Comparison of ENCODE assay signal across 8 mouse cellular contexts in the genomic region with DNA sequence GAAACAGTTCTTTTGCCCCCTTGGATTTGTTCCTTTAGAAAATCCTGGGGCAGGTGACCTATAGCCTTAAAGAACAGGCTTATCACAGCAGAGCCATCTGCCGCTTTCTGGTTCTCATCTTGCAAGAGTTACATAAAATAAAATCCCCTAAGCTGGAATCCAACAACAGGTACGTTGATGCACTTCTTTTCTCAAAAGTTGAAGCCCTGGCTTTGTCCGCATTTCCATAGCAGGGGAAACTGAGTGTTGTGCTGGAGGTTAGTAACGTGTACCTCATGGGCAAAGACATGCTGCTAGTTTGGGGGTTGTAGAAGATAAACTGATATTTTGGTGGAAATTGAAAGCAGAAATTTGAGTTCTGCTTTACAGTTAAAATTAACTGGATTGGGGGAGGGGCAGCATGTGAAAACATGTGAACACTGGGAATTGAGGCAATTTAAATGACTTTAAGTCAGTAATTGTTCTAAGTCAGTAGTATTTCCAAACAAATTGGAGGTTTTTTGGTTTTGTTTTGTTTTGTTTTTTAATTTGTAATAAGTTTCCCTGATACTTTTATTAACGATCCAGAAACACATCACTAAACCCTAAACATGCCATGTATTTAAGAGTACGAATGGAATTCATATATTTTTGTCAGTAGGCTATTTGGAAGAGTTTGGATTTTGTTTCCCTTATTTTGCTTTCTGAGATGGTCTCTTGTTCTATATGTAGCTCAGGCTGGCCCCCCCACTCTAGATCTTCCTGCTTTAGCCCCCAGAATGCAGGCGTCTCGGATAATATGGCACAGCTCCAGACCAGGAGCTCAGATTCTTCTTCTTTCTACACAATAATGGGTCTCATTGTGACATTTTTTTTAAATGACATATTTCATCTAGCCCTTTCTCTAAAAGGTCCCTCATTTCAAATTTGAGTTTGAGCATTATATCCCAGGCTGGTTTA. TPM values are rescaled to one million over a fixed set of nuclear protein-coding genes. Genes with fewer than 3 reads are reported as not detected.
DNase-seq lines count a peak whose midpoint lies in the region; ATAC-seq and TF ChIP-seq lines count a peak whose summit lies in the region.

No protein-coding gene starts in this region.

- H3K4me1 ChIP-seq in kidney, postnatal 0 days (replicated peaks; ENCODE audit: insufficient read depth, low read length) = peaks cover 13% of the 10 kb centered on the region
- peaks cover 46% of the 10 kb centered on the region for H3K4me1 ChIP-seq in forebrain, embryonic 12.5 days
- peaks cover 14% of the 10 kb centered on the region for H3K4me1 ChIP-seq in liver, embryonic 16.5 days (ENCODE audit: control insufficient read depth, low read depth, low read length)

- no peaks in the 10 kb centered on the region for H3K27me3 ChIP-seq in kidney, postnatal 0 days (ENCODE audit: insufficient read depth, low read length)
- H3K27me3 ChIP-seq in forebrain, embryonic 12.5 days = no peaks in the 10 kb centered on the region
- no peaks in the 10 kb centered on the region for H3K27me3 ChIP-seq in liver, embryonic 16.5 days (ENCODE audit: control insufficient read depth, insufficient read depth, low read depth, low read length)

- ATAC-seq in kidney, postnatal 0 days (replicated peaks; ENCODE audit: low FRiP score, low read depth) = no peak
- ATAC-seq in forebrain, embryonic 12.5 days (ENCODE audit: low FRiP score) = no peak
- ATAC-seq in liver, embryonic 16.5 days (ENCODE audit: low read depth) = no peak

- H3K4me3 ChIP-seq in kidney, postnatal 0 days (replicated peaks; ENCODE audit: low read depth, low read length) = peak overlapping the region; percentile 52
- peak overlapping the region; percentile 47 for H3K4me3 ChIP-seq in forebrain, embryonic 12.5 days (replicated peaks)
- H3K4me3 ChIP-seq in liver, embryonic 16.5 days (ENCODE audit: low read depth, low read length) = peak overlapping the region; percentile 26

- H3K4me2 ChIP-seq in kidney, postnatal 0 days (ENCODE audit: low read length) = peak overlapping the region; percentile 73
- H3K4me2 ChIP-seq in forebrain, embryonic 12.5 days = peak overlapping the region; percentile 70
- H3K4me2 ChIP-seq in liver, embryonic 16.5 days (ENCODE audit: low read depth, low read length) = peak overlapping the region; percentile 47

- no peaks in the 10 kb centered on the region for H3K9me3 ChIP-seq in kidney, postnatal 0 days (replicated peaks; ENCODE audit: low read length)
- H3K9me3 ChIP-seq in forebrain, embryonic 12.5 days = no peaks in the 10 kb centered on the region
- no peaks in the 10 kb centered on the region for H3K9me3 ChIP-seq in liver, embryonic 16.5 days (replicated peaks; ENCODE audit: control insufficient read depth, low read length)

- no peak for DNase-seq in kidney, postnatal 0 days (ENCODE audit: low spot score)
- DNase-seq in kidney, adult 8-10 months = no peak
- peak; percentile 6 for DNase-seq in MEL-GATA-1-ER (ENCODE audit: extremely low read depth, low read depth)
- DNase-seq in ovary, postnatal 14 days (ENCODE audit: low spot score) = no peak
- no peak for DNase-seq in natural killer cell, adult 2 months (ENCODE audit: low spot score in 2 of 2)
- no peak for DNase-seq in spleen, postnatal 4 days (ENCODE audit: low spot score in 2 of 2)

- no peak overlapping the region for H3K27ac ChIP-seq in kidney, postnatal 0 days
- no peak overlapping the region for H3K27ac ChIP-seq in forebrain, embryonic 12.5 days
- no peak overlapping the region for H3K27ac ChIP-seq in liver, embryonic 16.5 days (ENCODE audit: low read length)

- no peak for TF ChIP-seq CTCF in kidney, postnatal 0 days (IDR thresholded peaks at IDR 0.05; ENCODE audit: low read depth)

- peaks cover 6% of the 10 kb centered on the region for H3K36me3 ChIP-seq in kidney, postnatal 0 days (ENCODE audit: insufficient read depth, low read length)
- H3K36me3 ChIP-seq in forebrain, embryonic 12.5 days (replicated peaks) = peaks cover 24% of the 10 kb centered on the region
- no peaks in the 10 kb centered on the region for H3K36me3 ChIP-seq in liver, embryonic 16.5 days (ENCODE audit: control insufficient read depth, insufficient read depth)

- peak overlapping the region; percentile 53 for H3K9ac ChIP-seq in kidney, postnatal 0 days (ENCODE audit: low read depth, low read length)
- H3K9ac ChIP-seq in forebrain, embryonic 12.5 days = peak overlapping the region; percentile 58
- no peak overlapping the region for H3K9ac ChIP-seq in liver, embryonic 16.5 days (ENCODE audit: low read depth, low read length)

- 27% methylated on average over 8 of the region's 8 CpGs for WGBS in kidney, postnatal 0 days
- WGBS in forebrain, embryonic 12.5 days = 61% methylated on average over 8 of the region's 8 CpGs
- 63% methylated on average over 8 of the region's 8 CpGs for WGBS in liver, embryonic 16.5 days (ENCODE audit: insufficient replicate concordance)

RNA-seq across cellular contexts. Expression of a gene that starts 3.4 kb away (rescaled TPM):
- polyA plus RNA-seq in kidney, postnatal 0 days (2015; fragmentation: Nextera tagmentation; extraction: Ambion mirVana) = 54.7 and 59.5 TPM in 2 replicates
- 46.2 and 49.5 TPM in 2 replicates for polyA plus RNA-seq in forebrain, embryonic 12.5 days (2016; fragmentation: Nextera tagmentation; extraction: Ambion mirVana)
- polyA plus RNA-seq in liver, embryonic 16.5 days (2015; fragmentation: Nextera tagmentation; extraction: Ambion mirVana) = 10.3 and 14.5 TPM in 2 replicates
